Mouse (Mus musculus) T-cell, adult 2 months (primary cell): ENCODE results near the gene Ubap2l.
A peak's percentile ranks its signal among the peaks of the same experiment; 100 is the strongest.

ENCODE experiments used
- DNase-seq: peaks from one replicate; pipeline ENCODE4 v3.0.0; 2022; ENCODE audit warnings: low spot score

Ubap2l gene

GRCm38 (mm10) chr3:90052351-90053241, at the start of gene Ubap2l:
Gene Ubap2l, minus strand, starts transcription at chr3:90052628.
- DNase-seq = peak; percentile 95

- DNase-seq = no peak
These were observed 49.2 kb upstream of the Ubap2l start for GRCm38 (mm10) chr3:90101673-90102072.

GRCm38 (mm10) chr3:90101010-90101409, 48.6 kb upstream of the Ubap2l start:
- no peak for DNase-seq

GRCm38 (mm10) chr3:90097928-90098327, 45.5 kb upstream of the Ubap2l start:
- DNase-seq = no peak

GRCm38 (mm10) chr3:90094453-90094852, 42.0 kb upstream of the Ubap2l start:
- DNase-seq = no peak

GRCm38 (mm10) chr3:90090892-90091291, 38.5 kb upstream of the Ubap2l start:
- no peak for DNase-seq

GRCm38 (mm10) chr3:90088617-90089016, 36.2 kb upstream of the Ubap2l start:
- DNase-seq = no peak

- DNase-seq = no peak
These were observed 33.6 kb upstream of the Ubap2l start for GRCm38 (mm10) chr3:90086068-90086467.

GRCm38 (mm10) chr3:90085281-90085680, 32.9 kb upstream of the Ubap2l start:
- no peak for DNase-seq

- DNase-seq = no peak
These were observed 32.4 kb upstream of the Ubap2l start for GRCm38 (mm10) chr3:90084790-90085189.

- no peak for DNase-seq
These were observed 31.4 kb upstream of the Ubap2l start for GRCm38 (mm10) chr3:90083698-90084324.

GRCm38 (mm10) chr3:90083034-90083433, 30.6 kb upstream of the Ubap2l start:
- DNase-seq = no peak

- peak; percentile 10 for DNase-seq
These were observed 29.2 kb upstream of the Ubap2l start for GRCm38 (mm10) chr3:90081365-90082240.

GRCm38 (mm10) chr3:90080498-90080863, 28.1 kb upstream of the Ubap2l start:
- no peak for DNase-seq

GRCm38 (mm10) chr3:90079763-90080497, 27.5 kb upstream of the Ubap2l start:
- DNase-seq = peak; percentile 92

- DNase-seq = peak; percentile 94
These were observed 26.8 kb upstream of the Ubap2l start for GRCm38 (mm10) chr3:90079133-90079762.

- no peak for DNase-seq
These were observed 25.8 kb upstream of the Ubap2l start for GRCm38 (mm10) chr3:90078224-90078623.

GRCm38 (mm10) chr3:90076921-90077716, 24.7 kb upstream of the Ubap2l start:
- DNase-seq = peak; percentile 80

GRCm38 (mm10) chr3:90072294-90072693, 19.9 kb upstream of the Ubap2l start, which contains the start of gene Tpm3:
Gene Tpm3, plus strand, starts transcription at chr3:90072649.
- no peak for DNase-seq

- no peak for DNase-seq
These were observed 17.3 kb upstream of the Ubap2l start for GRCm38 (mm10) chr3:90069688-90070087.
